In genomic region chr5:67426478-67427442, GRCm38 (mm10) we compare ENCODE assay signal across 8 mouse cellular contexts. TPM values are rescaled to one million over a fixed set of nuclear protein-coding genes. Genes with fewer than 3 reads are reported as not detected.
DNase-seq lines count a peak whose midpoint lies in the region; ATAC-seq and TF ChIP-seq lines count a peak whose summit lies in the region.
"Had no signal": no experiment of that assay in that cellular context is flagged by ENCODE, and none has a peak within 500 bp of the region (broad histone marks: within the 10 kb centered on the region; RNA-seq: fewer than 3 reads in every experiment).

No protein-coding gene starts in this region.

- peaks cover 13% of the 10 kb centered on the region for H3K27me3 ChIP-seq in lung, embryonic 14.5 days (ENCODE audit: insufficient read depth, low read length)
- H3K27me3 ChIP-seq in heart, embryonic 11.5 days (ENCODE audit: control insufficient read depth, insufficient read depth, low read length): no peaks in the 10 kb centered on the region
- peaks cover 17% of the 10 kb centered on the region for H3K27me3 ChIP-seq in limb, embryonic 10.5 days (ENCODE audit: low read depth, poor library complexity, severe bottlenecking)
- peaks cover 13% of the 10 kb centered on the region; the same call in 1 of the 2 replicates for H3K27me3 ChIP-seq in midbrain, embryonic 14.5 days (ENCODE audit: control insufficient read depth, insufficient read depth, low read length)

- H3K4me1 ChIP-seq in lung, embryonic 14.5 days (ENCODE audit: insufficient read depth): no peaks in the 10 kb centered on the region
- H3K4me1 ChIP-seq in heart, embryonic 11.5 days (ENCODE audit: control insufficient read depth, insufficient read depth, low read length): peaks cover 11% of the 10 kb centered on the region; the same call in 1 of the 2 replicates
- H3K4me1 ChIP-seq in limb, embryonic 10.5 days: peaks cover 31% of the 10 kb centered on the region
- peaks cover 27% of the 10 kb centered on the region for H3K4me1 ChIP-seq in midbrain, embryonic 14.5 days (ENCODE audit: control insufficient read depth, insufficient read depth, low read length)

- under 1% methylated on average over 95 of the region's 121 CpGs for WGBS in lung, embryonic 14.5 days
- WGBS in heart, embryonic 11.5 days (ENCODE audit: insufficient replicate concordance): under 1% methylated on average over 96 of the region's 121 CpGs
- 3% methylated on average over 120 of the region's 121 CpGs for WGBS in limb, embryonic 10.5 days
- 2% methylated on average over 112 of the region's 121 CpGs for WGBS in midbrain, embryonic 14.5 days

- TF ChIP-seq CTCF in lung, embryonic 14.5 days (IDR thresholded peaks at IDR 0.05; ENCODE audit: low read depth): no peak

- peak overlapping the region; percentile 68 for H3K4me3 ChIP-seq in lung, embryonic 14.5 days (ENCODE audit: low read depth, low read length)
- peak overlapping the region; percentile 84 for H3K4me3 ChIP-seq in heart, embryonic 11.5 days (ENCODE audit: low read depth, low read length)
- H3K4me3 ChIP-seq in limb, embryonic 10.5 days: peak overlapping the region; percentile 83
- H3K4me3 ChIP-seq in midbrain, embryonic 14.5 days (replicated peaks; ENCODE audit: low read depth, low read length): peak overlapping the region; percentile 65
- H3K4me3 ChIP-seq: myocyte had no signal

- peak overlapping the region; percentile 50; the same call in 1 of the 2 replicates for H3K27ac ChIP-seq in lung, embryonic 14.5 days (ENCODE audit: low read depth)
- H3K27ac ChIP-seq in heart, embryonic 11.5 days (ENCODE audit: low read depth, low read length): peak overlapping the region; percentile 82
- peak overlapping the region; percentile 90 for H3K27ac ChIP-seq in limb, embryonic 10.5 days
- H3K27ac ChIP-seq in midbrain, embryonic 14.5 days (replicated peaks; ENCODE audit: low read depth, low read length): peak overlapping the region; percentile 85

- ATAC-seq in lung, embryonic 14.5 days (ENCODE audit: insufficient read depth): peak; percentile 55
- peak; percentile 40 for ATAC-seq in common myeloid progenitor, adult 5-6 weeks (replicated peaks; ENCODE audit: low read depth, poor library complexity, severe bottlenecking)
- ATAC-seq in heart, embryonic 11.5 days (replicated peaks; ENCODE audit: insufficient number of reproducible peaks, low FRiP score, low TSS enrichment): peak; percentile 27
- peak; percentile 58 for ATAC-seq in midbrain, embryonic 14.5 days (ENCODE audit: low FRiP score, low TSS enrichment)

- H3K36me3 ChIP-seq in lung, embryonic 14.5 days (ENCODE audit: insufficient read depth): no peaks in the 10 kb centered on the region
- H3K36me3 ChIP-seq in heart, embryonic 11.5 days (ENCODE audit: control insufficient read depth, insufficient read depth, low read length): no peaks in the 10 kb centered on the region
- no peaks in the 10 kb centered on the region for H3K36me3 ChIP-seq in limb, embryonic 10.5 days
- no peaks in the 10 kb centered on the region for H3K36me3 ChIP-seq in midbrain, embryonic 14.5 days (ENCODE audit: control insufficient read depth, insufficient read depth, low read length)

- H3K4me2 ChIP-seq in lung, embryonic 14.5 days: peak overlapping the region; percentile 82
- peak overlapping the region; percentile 81 for H3K4me2 ChIP-seq in heart, embryonic 11.5 days
- H3K4me2 ChIP-seq in midbrain, embryonic 14.5 days (ENCODE audit: low read length): peak overlapping the region; percentile 70

- DNase-seq in lung, embryonic 14.5 days: peak; percentile 27
- no peak for DNase-seq in lung, postnatal 14 days
- peak; percentile 61 for DNase-seq in limb, embryonic 10.5 days (ENCODE audit: low spot score)
- DNase-seq in midbrain, embryonic 14.5 days: peak; percentile 64
- no peak for DNase-seq in urinary bladder, postnatal 25 days (ENCODE audit: low spot score)

- H3K9ac ChIP-seq in lung, embryonic 14.5 days: peak overlapping the region; percentile 68
- peak overlapping the region; percentile 85 for H3K9ac ChIP-seq in heart, embryonic 11.5 days (ENCODE audit: low read depth, low read length)
- H3K9ac ChIP-seq in midbrain, embryonic 14.5 days (replicated peaks; ENCODE audit: low read length): peak overlapping the region; percentile 83

- H3K9me3 ChIP-seq in lung, embryonic 14.5 days (ENCODE audit: low read depth, low read length): no peaks in the 10 kb centered on the region
- no peaks in the 10 kb centered on the region for H3K9me3 ChIP-seq in heart, embryonic 11.5 days (replicated peaks; ENCODE audit: control insufficient read depth, low read length)
- no peaks in the 10 kb centered on the region for H3K9me3 ChIP-seq in limb, embryonic 10.5 days (replicated peaks)
- no peaks in the 10 kb centered on the region for H3K9me3 ChIP-seq in midbrain, embryonic 14.5 days (ENCODE audit: control insufficient read depth, low read length)

RNA-seq across cellular contexts. Expression of gene Bend4, which starts 1.4 kb away (rescaled TPM):
- polyA plus RNA-seq in lung, embryonic 14.5 days (2014; fragmentation: Nextera tagmentation; extraction: Ambion mirVana): 7.7 and 8.1 TPM in 2 replicates
- 5.0 and 5.5 TPM in 2 replicates for total RNA-seq in common myeloid progenitor, adult 5-6 weeks (2017)
- polyA plus RNA-seq in heart, embryonic 11.5 days (2014; fragmentation: Nextera tagmentation; extraction: Ambion mirVana): 24.8 and 25.7 TPM in 2 replicates
- polyA plus RNA-seq in limb, embryonic 10.5 days (2016; fragmentation: Nextera tagmentation; extraction: Ambion mirVana): 15.3 and 18.2 TPM in 2 replicates
- polyA plus RNA-seq in midbrain, embryonic 14.5 days (2014; fragmentation: Nextera tagmentation; extraction: Ambion mirVana): 15.4 and 15.6 TPM in 2 replicates
- polyA plus RNA-seq: myocyte had no signal

Comparison
In these comparisons a context has a peak if more than half of its experiments do, and no peak if none do; other contexts are left out.
1. DNase-seq: peak in lung, embryonic 14.5 days (single experiment), limb, embryonic 10.5 days (single experiment) and midbrain, embryonic 14.5 days (single experiment); none in lung, postnatal 14 days (single experiment) and urinary bladder, postnatal 25 days (single experiment).
2. Peak in every context shown above with its lines, with median percentiles within 50 percentile points of each other: ATAC-seq, H3K27ac ChIP-seq, H3K4me2 ChIP-seq, H3K4me3 ChIP-seq and H3K9ac ChIP-seq.